Mouse (Mus musculus): ENCODE measurements at regions not wholly inside any gene's neighbourhood (a gene's known extent, or its start where the extent isn't known, plus 50 kb on each side); places are given as distances from the start of the nearest gene placed in this dataset.

GRCm38 (mm10) chr19:36285465-36285864, 62.6 kb upstream of the Pcgf5 start:
- Histone ChIP-seq H3K27ac (replicated peaks; ENCODE audit: low read depth, low read length) (no peak overlapping the region), H3K4me1 (ENCODE audit: control insufficient read depth, insufficient read depth, low read length) (no peaks in the 10 kb centered on the region), H3K4me2 (replicated peaks; ENCODE audit: low read depth, low read length, severe bottlenecking) (no peak overlapping the region), H3K9me3 (ENCODE audit: control insufficient read depth, low read length) (no peaks in the 10 kb centered on the region), H3K36me3 (ENCODE audit: control insufficient read depth, insufficient read depth, low read length) (no peaks in the 10 kb centered on the region), H3K9ac (ENCODE audit: low read depth, low read length, severe bottlenecking) (no peak overlapping the region), H3K27me3 (ENCODE audit: control insufficient read depth, insufficient read depth, low read length) (no peaks in the 10 kb centered on the region), H3K4me3 (replicated peaks; ENCODE audit: low read length) (no peak overlapping the region)
- WGBS, result 80% methylated on average over 4 of the region's 4 CpGs
- TF ChIP-seq POLR2A (IDR thresholded peaks at IDR 0.05; ENCODE audit: borderline replicate concordance, extremely low read depth, insufficient read depth, insufficient read length), result no peak
- ATAC-seq (ENCODE audit: low FRiP score, low read depth) (no peak), DNase-seq (ENCODE audit: low spot score) (no peak)

- Histone ChIP-seq H3K4me2 (replicated peaks; ENCODE audit: low read depth, low read length, severe bottlenecking) (no peak overlapping the region), H3K9ac (ENCODE audit: low read depth, low read length, severe bottlenecking) (no peak overlapping the region), H3K27me3 (ENCODE audit: control insufficient read depth, insufficient read depth, low read length) (no peaks in the 10 kb centered on the region), H3K9me3 (ENCODE audit: control insufficient read depth, low read length) (no peaks in the 10 kb centered on the region), H3K27ac (replicated peaks; ENCODE audit: low read depth, low read length) (no peak overlapping the region), H3K4me1 (ENCODE audit: control insufficient read depth, insufficient read depth, low read length) (no peaks in the 10 kb centered on the region), H3K4me3 (replicated peaks; ENCODE audit: low read length) (no peak overlapping the region), H3K36me3 (ENCODE audit: control insufficient read depth, insufficient read depth, low read length) (no peaks in the 10 kb centered on the region)
- DNase-seq (ENCODE audit: low spot score) (no peak), ATAC-seq (ENCODE audit: low FRiP score, low read depth) (no peak)
- TF ChIP-seq POLR2A (IDR thresholded peaks at IDR 0.05; ENCODE audit: borderline replicate concordance, extremely low read depth, insufficient read depth, insufficient read length), result no peak
- 38% methylated on average over 4 of the region's 4 CpGs for WGBS
Measured at GRCm38 (mm10) chr19:36290778-36291177, 57.3 kb upstream of the Pcgf5 start.

- Histone ChIP-seq H3K9ac (ENCODE audit: low read depth, low read length, severe bottlenecking) (no peak overlapping the region), H3K4me2 (replicated peaks; ENCODE audit: low read depth, low read length, severe bottlenecking) (no peak overlapping the region), H3K4me3 (replicated peaks; ENCODE audit: low read length) (no peak overlapping the region), H3K36me3 (ENCODE audit: control insufficient read depth, insufficient read depth, low read length) (no peaks in the 10 kb centered on the region), H3K4me1 (ENCODE audit: control insufficient read depth, insufficient read depth, low read length) (no peaks in the 10 kb centered on the region), H3K27me3 (ENCODE audit: control insufficient read depth, insufficient read depth, low read length) (no peaks in the 10 kb centered on the region), H3K27ac (replicated peaks; ENCODE audit: low read depth, low read length) (no peak overlapping the region), H3K9me3 (ENCODE audit: control insufficient read depth, low read length) (no peaks in the 10 kb centered on the region)
- ATAC-seq (ENCODE audit: low FRiP score, low read depth) (no peak), DNase-seq (ENCODE audit: low spot score) (no peak)
- no peak for TF ChIP-seq POLR2A (IDR thresholded peaks at IDR 0.05; ENCODE audit: borderline replicate concordance, extremely low read depth, insufficient read depth, insufficient read length)
- WGBS, result 48% methylated on average over 6 of the region's 6 CpGs
Measured at GRCm38 (mm10) chr19:36293177-36293969, 54.7 kb upstream of the Pcgf5 start.
